Mouse (Mus musculus) layer of hippocampus, postnatal 36 days (tissue): Measurements from ENCODE around the gene Cmtr1. TPM values are rescaled to one million over a fixed set of nuclear protein-coding genes. Genes with fewer than 3 reads are reported as not detected.
"Not testable (repeated sequence)": the region's sequence is repeated elsewhere in the genome, so short reads cannot be mapped to it uniquely, and the experiment has no call there.

Source experiments
- DNase-seq, 2 experiments: peaks; one replicate each; pipeline ENCODE4 v3.0.0; 2022
- total RNA-seq, 2 experiments: library from RNA; stranded (reverse); gene quantifications; 2 replicates each; pipeline ENCODE4 v1.2.3; 2021

The Cmtr1 gene
- total RNA-seq: 100 to 1,000 TPM; 110 to 112 TPM

- peak; percentile 95 to 96 for DNase-seq
Observed at GRCm38 (mm10) chr17:29660076-29660761, at the start of gene Cmtr1. Gene Cmtr1 (plus strand): TSS chr17:29660595.

- not testable (repeated sequence) for DNase-seq
Observed at GRCm38 (mm10) chr17:29613453-29613852, 46.9 kb upstream of the Cmtr1 start.

DNA sequence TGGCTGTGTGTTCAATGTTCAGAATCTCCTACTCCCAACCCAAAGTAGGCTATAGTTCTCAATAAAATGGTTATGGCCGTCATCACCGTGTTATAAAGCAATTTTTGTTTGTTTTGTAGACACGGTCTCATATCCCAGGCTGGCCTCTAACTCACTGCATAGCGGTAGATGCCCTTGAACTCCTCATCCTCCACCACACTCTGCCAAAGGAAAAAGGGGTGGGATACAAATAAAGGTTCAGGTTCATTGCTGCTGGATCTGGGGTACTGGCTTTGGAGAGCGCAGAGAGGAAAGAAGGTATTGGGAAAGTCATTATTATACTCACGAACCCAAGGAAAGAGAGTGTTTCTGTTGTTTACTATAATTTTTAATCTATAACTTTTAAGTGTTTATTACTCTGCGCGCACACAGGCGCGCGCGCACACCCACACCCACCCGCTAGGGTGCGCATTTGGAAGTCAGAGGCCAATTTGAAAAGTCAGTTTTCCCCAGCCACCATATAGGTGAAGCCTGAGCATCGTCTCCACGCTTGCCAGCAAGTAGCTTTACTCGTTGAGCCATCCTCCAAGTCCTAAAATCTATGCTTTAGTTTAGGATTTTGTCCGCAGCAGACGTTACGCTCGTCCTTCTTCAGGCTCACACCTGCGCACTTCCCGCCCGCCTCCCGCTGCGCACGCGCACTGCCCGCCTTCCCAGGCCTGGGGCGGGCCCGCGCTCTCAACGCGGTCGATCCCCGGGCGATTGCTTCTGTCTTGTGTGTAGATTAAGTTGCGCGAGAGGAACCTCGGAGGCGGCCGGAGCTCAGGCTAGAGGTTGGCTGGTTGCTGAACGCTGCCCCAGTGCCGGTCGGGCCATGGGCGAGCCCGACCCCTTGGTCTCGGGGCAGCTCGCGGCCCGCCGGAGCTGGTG, 46.0 kb upstream of the Cmtr1 start, which contains the start of the genes Rnf8 and Gm28043:
TSS of gene Rnf8 (plus strand) at position 676 of the 909 bp plus-strand sequence.
TSS of gene Gm28043 (plus strand) at position 762 of the 909 bp plus-strand sequence.
- DNase-seq: peak; percentile 91 to 93

- peak in 1 of 2 experiments; percentile 19 for DNase-seq
Observed at GRCm38 (mm10) chr17:29615024-29615551, 45.3 kb upstream of the Cmtr1 start.

DNA sequence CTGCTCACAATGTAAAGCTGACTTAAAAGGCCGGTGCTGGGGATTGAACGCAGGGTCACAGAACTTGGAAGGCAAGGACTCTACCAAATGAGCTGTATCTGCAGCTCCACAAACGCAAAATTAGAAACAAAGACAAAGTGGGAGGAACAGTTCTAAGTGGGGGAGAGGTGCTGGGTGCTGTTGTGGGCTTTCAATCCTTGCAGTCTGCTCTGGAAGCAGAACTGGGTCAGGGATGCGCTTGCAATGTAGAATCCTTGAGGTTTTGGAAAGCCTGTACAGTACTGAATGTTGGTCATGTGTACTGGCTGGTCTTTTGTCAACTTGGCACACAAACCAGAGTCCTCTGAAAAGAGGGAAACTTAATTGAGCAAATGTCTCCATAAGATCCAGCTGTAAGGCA, 44.8 kb upstream of the Cmtr1 start:
- no peak for DNase-seq

DNA sequence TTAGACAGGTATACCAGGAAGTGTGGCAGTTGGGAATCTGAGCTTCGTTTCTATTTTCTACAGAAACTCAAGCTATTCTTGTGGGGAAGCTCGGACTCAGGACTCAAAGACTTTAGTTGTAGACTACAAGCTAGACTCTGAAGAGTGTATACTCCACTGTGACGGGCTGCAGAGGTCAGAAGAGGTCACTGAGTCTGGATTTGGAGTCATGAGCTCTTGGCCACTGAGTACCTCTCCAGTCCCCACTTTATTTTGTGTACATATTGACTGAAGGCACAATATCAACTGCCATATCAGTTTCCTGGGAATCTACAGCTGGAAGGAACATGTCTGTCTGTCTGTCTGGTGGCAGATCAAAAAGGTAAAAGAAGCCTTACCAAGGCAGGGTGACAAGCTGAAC, 41.2 kb upstream of the Cmtr1 start:
- DNase-seq: no peak

GRCm38 (mm10) chr17:29623488-29623887, 36.9 kb upstream of the Cmtr1 start:
- no peak for DNase-seq

GRCm38 (mm10) chr17:29627285-29627684, 33.1 kb upstream of the Cmtr1 start:
- no peak for DNase-seq

DNA sequence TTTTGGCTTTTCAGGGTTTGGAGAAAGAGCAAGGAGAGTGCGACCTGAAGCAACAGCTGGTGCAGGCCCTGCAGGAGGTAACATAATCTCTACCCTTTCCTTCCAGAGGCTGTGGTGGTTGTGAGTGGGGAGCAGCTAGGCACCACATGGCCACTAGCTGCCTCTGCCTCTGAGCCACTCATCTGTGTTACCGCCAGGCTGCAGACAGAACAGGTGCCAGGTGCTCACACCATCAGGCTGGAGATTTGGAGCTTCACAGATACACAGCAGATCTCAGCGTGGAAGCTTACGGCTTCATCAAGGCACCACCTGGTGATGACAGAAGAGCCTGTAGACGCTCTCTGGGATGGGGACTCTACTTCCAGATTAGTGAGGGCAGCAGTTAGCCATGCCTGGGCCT, 31.4 kb upstream of the Cmtr1 start:
- DNase-seq: no peak

- no peak for DNase-seq
Observed at GRCm38 (mm10) chr17:29629620-29630019, 30.8 kb upstream of the Cmtr1 start.

DNA sequence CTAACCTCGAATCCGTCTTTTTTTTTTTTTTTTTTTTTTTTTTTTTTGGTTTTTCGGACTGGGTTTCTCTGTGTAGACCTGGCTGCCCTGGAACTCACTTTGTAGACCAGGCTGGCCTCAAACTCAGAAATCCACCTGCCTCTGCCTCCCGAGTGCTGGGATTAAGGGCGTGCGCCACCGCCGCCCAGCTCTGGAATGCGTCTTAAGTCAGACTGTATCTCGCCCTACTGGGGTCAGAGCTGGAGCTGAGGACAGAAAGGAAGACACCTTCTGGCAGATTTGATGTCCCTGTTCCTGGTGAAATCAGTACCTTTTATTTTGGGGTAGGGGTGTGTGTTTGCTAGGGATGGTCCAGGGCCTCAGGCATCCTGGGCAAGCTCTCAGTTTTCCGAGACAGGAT, 28.1 kb upstream of the Cmtr1 start:
- no peak for DNase-seq

GRCm38 (mm10) chr17:29635492-29635891, 24.9 kb upstream of the Cmtr1 start:
- peak; percentile 22 to 37 for DNase-seq

DNA sequence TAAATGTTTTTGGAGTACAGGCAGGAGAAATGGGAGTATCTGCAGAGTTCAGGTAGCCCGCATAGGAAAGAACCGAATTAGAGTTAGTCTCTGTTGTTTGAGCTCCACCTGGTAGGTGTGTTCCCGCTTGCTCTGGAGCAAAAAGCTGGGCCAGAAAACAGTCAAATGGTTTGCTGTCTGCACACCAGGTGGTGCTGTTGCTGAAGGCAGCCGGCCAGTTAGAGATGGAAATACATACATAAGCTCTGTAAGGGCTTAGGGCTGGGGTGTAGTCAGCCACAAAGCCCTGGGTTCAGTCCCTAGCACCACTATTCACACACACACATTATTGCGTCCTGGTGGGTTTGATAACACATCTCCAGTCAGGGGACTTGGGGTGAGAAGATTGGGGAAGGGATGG, 24.3 kb upstream of the Cmtr1 start:
- peak; percentile 36 to 39 for DNase-seq

DNA sequence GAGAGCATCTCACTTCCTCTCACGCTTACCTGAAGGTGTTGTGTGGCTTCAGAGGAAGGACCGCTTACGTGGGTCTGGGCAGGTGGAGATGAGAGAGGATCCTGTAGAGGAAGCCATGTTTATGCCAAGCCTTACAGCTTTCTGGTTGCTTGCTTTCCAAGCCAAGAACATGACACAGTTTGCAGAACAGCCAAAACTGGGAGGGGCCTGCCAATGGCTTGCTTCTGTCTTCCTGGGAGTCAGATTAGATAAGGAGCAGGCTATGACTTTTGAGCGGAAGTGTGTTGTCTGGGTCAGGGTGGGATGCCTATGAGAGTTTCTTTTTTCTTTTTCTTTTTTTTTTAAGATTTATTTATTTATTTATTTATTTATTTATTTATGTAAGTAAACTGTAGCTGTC, 23.0 kb upstream of the Cmtr1 start:
- no peak for DNase-seq

- no peak for DNase-seq
Observed at GRCm38 (mm10) chr17:29637895-29638294, 22.5 kb upstream of the Cmtr1 start.

GRCm38 (mm10) chr17:29640971-29641370, 19.4 kb upstream of the Cmtr1 start:
- DNase-seq: no peak

GRCm38 (mm10) chr17:29642219-29642618, 18.2 kb upstream of the Cmtr1 start:
- no peak for DNase-seq

DNA sequence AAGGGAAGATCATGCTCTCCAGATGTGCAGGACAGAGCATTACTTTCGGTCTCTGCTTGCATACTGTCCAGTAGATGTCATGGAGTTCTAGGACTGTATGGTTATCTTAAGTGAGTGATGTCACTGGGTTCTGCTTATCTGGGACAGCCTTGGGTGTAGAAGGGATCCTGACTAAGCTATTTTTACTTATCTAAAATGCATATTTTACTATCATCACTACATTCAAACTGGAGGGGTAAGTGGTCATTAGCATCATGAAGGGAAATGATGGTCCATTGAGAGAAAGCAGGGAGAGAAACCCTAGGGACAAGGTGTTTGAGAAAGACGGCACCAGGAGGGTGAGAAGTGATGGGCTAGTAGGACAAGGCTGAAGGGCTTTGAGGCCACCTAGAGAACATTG, 2.1 kb upstream of the Cmtr1 start:
- DNase-seq: no peak

DNA sequence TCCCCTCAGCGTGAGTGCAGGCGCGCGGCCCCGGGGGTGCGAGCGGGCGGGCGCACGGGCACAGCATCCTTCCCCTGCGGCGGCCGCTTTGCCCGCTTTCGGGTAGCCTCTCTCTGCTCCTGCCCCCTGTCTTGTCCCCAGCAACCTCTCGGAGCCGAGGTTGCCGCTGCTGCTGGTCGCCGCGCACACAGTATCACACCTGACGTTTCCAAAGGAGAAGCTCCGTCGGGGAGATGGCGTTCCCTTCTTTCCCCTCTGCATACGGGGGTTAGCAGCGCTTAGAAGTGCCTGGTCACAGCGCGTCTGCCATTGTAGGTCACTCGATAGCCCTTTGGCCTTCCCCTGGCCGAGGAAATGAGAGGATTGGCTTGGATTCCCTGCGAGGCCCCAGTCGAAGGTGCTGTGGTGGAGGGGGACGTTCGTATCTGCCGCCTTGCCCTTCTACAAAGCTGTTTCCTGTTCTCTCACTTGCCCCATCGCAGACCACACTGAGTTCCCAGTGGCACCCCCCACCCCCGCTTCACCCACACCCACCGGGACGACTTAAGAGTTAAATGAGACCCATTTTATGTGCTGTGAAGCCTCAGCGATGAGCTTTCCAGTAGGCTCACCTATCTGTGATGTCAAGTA, 482 bp downstream of the Cmtr1 start:
- DNase-seq: no peak

DNA sequence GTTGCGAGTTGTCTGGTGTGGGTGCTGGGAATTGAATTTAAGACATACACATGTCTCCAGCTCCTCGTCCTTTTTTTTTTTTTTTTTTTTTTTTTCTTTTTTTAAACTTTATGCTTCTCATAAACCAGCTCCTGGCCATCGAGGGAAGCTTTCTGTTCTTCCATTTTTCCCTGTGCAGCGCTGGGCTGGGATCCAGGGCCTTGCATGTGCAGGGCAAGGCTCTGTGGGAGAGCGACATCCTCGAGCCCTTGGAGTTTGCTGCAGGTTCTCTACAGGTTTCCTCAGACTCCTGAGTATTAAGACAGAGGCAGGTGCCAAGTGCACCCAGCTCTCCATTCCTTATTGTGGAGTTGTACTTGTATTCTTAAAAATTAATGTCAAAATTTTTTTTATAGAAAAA, 1.8 kb downstream of the Cmtr1 start:
- no peak for DNase-seq

DNA sequence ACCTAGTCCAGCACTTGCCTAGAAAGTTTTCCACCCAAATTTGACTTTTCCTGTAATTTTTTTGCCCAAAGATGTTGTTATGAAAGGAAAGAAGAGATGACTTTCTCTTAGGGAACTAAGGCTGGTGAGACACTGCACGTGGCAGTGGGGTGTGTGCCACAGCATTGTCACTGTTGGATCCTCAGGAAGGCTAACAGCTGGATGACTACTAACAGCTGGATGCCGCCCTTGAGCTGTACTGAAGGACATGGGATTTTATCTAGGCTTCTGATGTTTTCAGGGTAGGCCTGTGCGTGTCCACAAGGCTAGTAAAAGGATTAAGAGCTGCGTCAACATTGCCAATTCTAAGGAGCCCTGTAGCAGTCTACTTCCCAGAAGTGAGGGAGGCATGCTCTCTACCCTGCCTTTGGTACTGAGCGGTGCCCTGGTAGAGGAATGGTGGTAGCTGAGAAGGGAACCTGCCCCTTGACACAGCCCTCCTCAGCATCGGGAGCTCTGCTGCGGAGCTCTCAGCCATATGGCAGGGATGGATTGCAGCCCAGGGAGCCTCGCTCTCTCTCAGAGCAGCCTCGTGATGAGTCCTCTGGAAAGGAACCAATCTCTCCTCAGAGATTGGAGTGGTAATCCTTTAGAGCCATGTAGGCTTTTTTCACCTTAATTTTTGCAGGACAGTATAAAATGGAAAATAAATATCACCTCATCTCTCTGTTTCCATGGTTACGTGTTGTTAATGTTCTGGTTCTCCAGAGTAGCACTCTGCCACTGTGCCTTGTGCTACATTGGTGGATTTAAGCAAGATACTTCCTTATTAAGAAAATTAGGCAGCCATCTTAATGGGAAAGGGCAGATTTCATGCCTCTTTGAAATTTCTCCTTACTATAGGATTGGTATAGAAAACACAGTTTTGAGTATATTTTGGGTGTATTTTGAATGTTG, 7.9 kb downstream of the Cmtr1 start:
- DNase-seq: peak; percentile 36 to 42

DNA sequence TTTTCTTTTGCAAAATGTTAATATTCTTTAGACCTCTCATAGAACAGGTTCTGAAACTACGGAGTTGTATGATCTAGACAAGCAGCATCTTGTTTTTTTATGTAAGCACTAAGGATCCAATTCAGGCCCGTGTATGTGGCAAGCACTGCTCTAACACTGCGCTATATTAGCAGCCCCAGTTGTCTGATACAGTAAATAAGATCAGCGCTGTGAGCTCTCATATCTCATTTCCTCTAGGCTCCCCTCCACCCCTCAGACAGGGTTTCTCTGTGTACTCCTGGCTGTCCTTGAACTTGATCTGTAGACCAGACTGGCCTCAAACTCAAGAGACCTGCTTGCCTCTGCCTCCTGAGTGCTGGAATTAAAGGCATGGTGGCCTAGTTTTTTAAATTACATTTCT, 8.6 kb downstream of the Cmtr1 start:
- DNase-seq: no peak
